ENCODE assay signal across 8 mouse cellular contexts in genomic region chr19:37265333-37266103, GRCm38 (mm10). TPM values are rescaled to one million over a fixed set of nuclear protein-coding genes. Genes with fewer than 3 reads are reported as not detected.
DNase-seq lines count a peak whose midpoint lies in the region; ATAC-seq and TF ChIP-seq lines count a peak whose summit lies in the region.

No protein-coding gene starts in this region.

- no peak overlapping the region for H3K9ac ChIP-seq in kidney, embryonic 16.5 days (replicated peaks; ENCODE audit: low read length)
- no peak overlapping the region for H3K9ac ChIP-seq in liver, adult 2 months (ENCODE audit: low read depth, low read length)

- no peak overlapping the region for H3K4me3 ChIP-seq in embryonic facial prominence, embryonic 10.5 days
- no peak overlapping the region for H3K4me3 ChIP-seq in kidney, embryonic 16.5 days (ENCODE audit: low read length)
- H3K4me3 ChIP-seq in liver, adult 2 months (ENCODE audit: insufficient read depth, low read depth, low read length): no peak overlapping the region

- no peaks in the 10 kb centered on the region for H3K27me3 ChIP-seq in embryonic facial prominence, embryonic 10.5 days (replicated peaks; ENCODE audit: low read depth, poor library complexity, severe bottlenecking)
- H3K27me3 ChIP-seq in kidney, embryonic 16.5 days (ENCODE audit: insufficient read depth, low read length): no peaks in the 10 kb centered on the region
- no peaks in the 10 kb centered on the region for H3K27me3 ChIP-seq in liver, adult 2 months (ENCODE audit: control insufficient read depth, insufficient read depth, low read length)

- H3K27ac ChIP-seq in embryonic facial prominence, embryonic 10.5 days (replicated peaks): no peak overlapping the region
- H3K27ac ChIP-seq in kidney, embryonic 16.5 days (ENCODE audit: low read length): no peak overlapping the region
- H3K27ac ChIP-seq in liver, adult 2 months (replicated peaks; ENCODE audit: insufficient read depth, low read depth, low read length): no peak overlapping the region

- TF ChIP-seq POLR2A in liver, adult 2 months (IDR thresholded peaks at IDR 0.05; ENCODE audit: extremely low read depth, insufficient read depth, low read length): no peak

- TF ChIP-seq CTCF in liver, adult 2 months (IDR thresholded peaks at IDR 0.05; ENCODE audit: low read depth, low read length): peak; percentile 99

- ATAC-seq in kidney, embryonic 16.5 days (ENCODE audit: low FRiP score, low TSS enrichment): peak; percentile 70; the same call in 1 of the 2 replicates

- peak; percentile 96 for DNase-seq in 3T3-L1 (ENCODE audit: low read depth, low spot score)
- DNase-seq in adrenal gland, postnatal 14 days: peak; percentile 96
- peak; percentile 76 for DNase-seq in embryonic facial prominence, embryonic 10.5 days (ENCODE audit: low spot score)
- DNase-seq in heart, adult 8-10 months (ENCODE audit: low spot score): peak; percentile 87
- peak; percentile 73 for DNase-seq in liver, adult 2 months (ENCODE audit: extremely low read depth, low read depth, low spot score)
- peak; percentile 78 for DNase-seq in naive thymus-derived CD4-positive, alpha-beta T cell, adult 2 months (ENCODE audit: low read depth)
- peak; percentile 87 to 95 for DNase-seq in spleen, postnatal 4 days (ENCODE audit: low spot score in 2 of 2)

- H3K9me3 ChIP-seq in embryonic facial prominence, embryonic 10.5 days: no peaks in the 10 kb centered on the region
- H3K9me3 ChIP-seq in kidney, embryonic 16.5 days (ENCODE audit: low read length): no peaks in the 10 kb centered on the region

- H3K4me1 ChIP-seq in embryonic facial prominence, embryonic 10.5 days: peaks cover 4% of the 10 kb centered on the region; the same call in 1 of the 2 replicates
- H3K4me1 ChIP-seq in kidney, embryonic 16.5 days (ENCODE audit: insufficient read depth, low read length): no peaks in the 10 kb centered on the region
- H3K4me1 ChIP-seq in liver, adult 2 months (ENCODE audit: control insufficient read depth, insufficient read depth, low read length): peaks cover 9% of the 10 kb centered on the region

- no peaks in the 10 kb centered on the region for H3K79me2 ChIP-seq in liver, adult 2 months (ENCODE audit: control insufficient read depth, insufficient read depth, low read length)

- no peak overlapping the region for H3K4me2 ChIP-seq in kidney, embryonic 16.5 days (replicated peaks; ENCODE audit: low read depth, low read length)

- peaks cover 13% of the 10 kb centered on the region for H3K36me3 ChIP-seq in embryonic facial prominence, embryonic 10.5 days (replicated peaks)
- peaks cover 18% of the 10 kb centered on the region for H3K36me3 ChIP-seq in kidney, embryonic 16.5 days (ENCODE audit: insufficient read depth, low read length)
- peaks cover 16% of the 10 kb centered on the region for H3K36me3 ChIP-seq in liver, adult 2 months (ENCODE audit: control insufficient read depth, insufficient read depth, low read length)

- 38% methylated on average over 10 of the region's 10 CpGs for WGBS in embryonic facial prominence, embryonic 10.5 days
- 35% methylated on average over 10 of the region's 10 CpGs for WGBS in kidney, embryonic 16.5 days
- 23% methylated on average over 10 of the region's 10 CpGs for WGBS in liver, adult 2 months

RNA-seq across cellular contexts. Expression of gene Cpeb3, which starts 57.1 kb away (rescaled TPM):
- 15.4 and 19.3 TPM in 2 replicates for total RNA-seq in adrenal gland, postnatal 14 days (2021)
- polyA plus RNA-seq in embryonic facial prominence, embryonic 10.5 days (2016; fragmentation: Nextera tagmentation; extraction: Ambion mirVana): 0.55 and 0.76 TPM in 2 replicates
- 100 to 1,000 TPM in 1 of 4 experiments, 10 to 100 TPM in 3; 77.7 to 103 (median 89.0) TPM for total RNA-seq in heart, adult 8-10 months (2022)
- polyA plus RNA-seq in kidney, embryonic 16.5 days (2015; fragmentation: Nextera tagmentation; extraction: Ambion mirVana): 0.73 and 1.3 TPM in 2 replicates
- 6.4 and 8.9 TPM in 2 replicates for total RNA-seq in liver, adult 2 months (2014; rRNA removed)
- polyA plus RNA-seq in liver, adult 2 months (2012; rRNA removed): 4.3 TPM in 2 replicates

RNA-seq across cellular contexts. Expression of gene March5, which starts 58.2 kb away (rescaled TPM):
- 143 TPM in 2 replicates for total RNA-seq in adrenal gland, postnatal 14 days (2021)
- 121 and 123 TPM in 2 replicates for polyA plus RNA-seq in embryonic facial prominence, embryonic 10.5 days (2016; fragmentation: Nextera tagmentation; extraction: Ambion mirVana)
- 10 to 100 TPM; 72.4 to 87.0 (median 78.7) TPM for total RNA-seq in heart, adult 8-10 months (2022)
- polyA plus RNA-seq in kidney, embryonic 16.5 days (2015; fragmentation: Nextera tagmentation; extraction: Ambion mirVana): 74.4 and 79.8 TPM in 2 replicates
- total RNA-seq in liver, adult 2 months (2014; rRNA removed): 84.0 and 93.1 TPM in 2 replicates
- 33.8 and 38.5 TPM in 2 replicates for polyA plus RNA-seq in liver, adult 2 months (2012; rRNA removed)
